Mouse (Mus musculus) retina, postnatal 7 days (tissue): Measurements from ENCODE around the gene Gse1.
A peak's percentile ranks its signal among the peaks of the same experiment; 100 is the strongest.

Experiments used
- DNase-seq: peaks from one replicate; pipeline ENCODE4 v3.0.0-alpha.2; 2012; ENCODE audit warnings: low read depth, low spot score

The Gse1 gene

GRCm38 (mm10) chr8:120568164-120568798 lies 340.0 kb downstream of the Gse1 start:
- no peak for DNase-seq

DNA sequence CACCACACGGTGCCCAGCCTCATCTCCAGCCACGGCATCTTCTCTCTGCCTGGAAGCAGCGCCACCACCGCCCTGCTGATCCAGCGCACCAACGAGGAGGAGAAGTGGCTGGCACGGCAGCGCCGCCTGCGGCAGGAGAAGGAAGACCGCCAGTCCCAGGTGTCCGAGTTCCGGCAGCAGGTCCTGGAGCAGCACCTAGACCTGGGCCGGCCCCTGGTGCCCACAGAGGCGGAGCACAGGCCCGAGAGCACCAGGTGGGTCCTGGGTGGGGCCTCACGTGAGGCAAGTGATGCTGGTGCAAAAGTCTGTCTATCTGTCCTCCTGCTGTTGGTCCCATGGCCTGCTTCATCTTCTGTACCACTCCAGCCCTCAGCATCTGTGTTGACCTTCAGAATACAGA lies 340.9 kb downstream of the Gse1 start:
- DNase-seq, result no peak

GRCm38 (mm10) chr8:120569939-120570715 lies 341.9 kb downstream of the Gse1 start:
- DNase-seq, result peak; percentile 57

DNA sequence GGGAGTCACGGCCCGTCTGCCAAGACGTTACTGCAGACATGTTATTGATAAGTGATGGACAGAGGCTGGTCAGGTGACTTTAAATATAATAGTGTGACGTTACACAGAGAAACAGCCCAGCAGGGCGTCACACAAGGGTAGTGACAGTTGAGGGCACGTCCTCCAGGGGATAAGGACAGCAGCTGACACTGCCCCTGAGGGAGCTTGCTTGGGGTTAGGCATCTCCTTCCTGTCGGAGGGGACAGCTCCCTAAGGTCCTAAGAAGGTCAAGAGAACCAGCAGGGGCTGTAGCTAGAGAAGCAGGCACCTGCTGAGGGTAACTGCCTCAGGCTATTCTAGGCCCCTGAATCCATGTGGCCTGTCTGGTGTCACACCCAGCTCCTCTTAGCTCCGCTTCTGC lies 343.3 kb downstream of the Gse1 start:
- no peak for DNase-seq

DNA sequence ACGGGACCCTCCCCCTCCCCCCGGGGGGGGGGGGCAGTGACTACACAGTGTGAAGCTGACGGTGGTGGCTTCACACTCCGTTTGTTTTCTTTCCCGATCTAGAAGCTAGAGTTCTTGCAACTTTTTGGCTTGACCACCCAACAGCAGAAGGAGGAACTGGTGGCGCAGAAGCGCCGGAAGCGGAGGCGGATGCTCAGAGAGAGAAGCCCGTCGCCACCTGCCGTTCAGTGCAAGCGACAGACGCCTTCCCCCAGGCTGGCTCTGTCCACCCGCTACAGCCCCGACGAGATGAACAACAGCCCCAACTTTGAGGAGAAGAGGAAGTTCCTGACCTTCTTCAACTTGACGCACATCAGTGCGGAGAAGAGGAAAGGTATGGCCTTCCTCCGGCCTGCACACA lies 344.3 kb downstream of the Gse1 start:
- DNase-seq, result no peak

GRCm38 (mm10) chr8:120573866-120574265 lies 345.6 kb downstream of the Gse1 start:
- DNase-seq, result no peak

GRCm38 (mm10) chr8:120574941-120575340 lies 346.7 kb downstream of the Gse1 start:
- DNase-seq, result no peak

DNA sequence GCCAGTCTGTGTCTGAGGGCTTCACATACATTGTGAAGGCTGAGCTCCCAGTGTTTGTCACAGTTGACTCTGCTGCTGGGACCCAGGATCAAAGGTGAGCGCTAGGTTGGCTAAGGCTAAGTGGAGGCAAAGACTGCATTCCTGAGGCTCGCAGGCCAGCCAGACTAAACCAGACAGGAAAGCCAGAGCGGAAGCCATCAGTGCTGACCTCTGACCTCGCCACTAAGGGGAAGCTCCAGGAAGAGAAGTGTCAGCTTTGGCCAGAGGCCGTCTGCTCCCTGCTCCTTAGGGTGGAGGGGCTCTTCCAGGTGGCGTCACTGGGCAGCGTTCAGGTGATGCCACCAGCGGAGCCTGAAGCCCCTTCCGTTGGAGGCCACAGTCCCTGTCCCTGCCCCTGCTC lies 347.5 kb downstream of the Gse1 start:
- no peak for DNase-seq

- DNase-seq, result no peak
These were observed 349.6 kb downstream of the Gse1 start for GRCm38 (mm10) chr8:120577821-120578220.

DNA sequence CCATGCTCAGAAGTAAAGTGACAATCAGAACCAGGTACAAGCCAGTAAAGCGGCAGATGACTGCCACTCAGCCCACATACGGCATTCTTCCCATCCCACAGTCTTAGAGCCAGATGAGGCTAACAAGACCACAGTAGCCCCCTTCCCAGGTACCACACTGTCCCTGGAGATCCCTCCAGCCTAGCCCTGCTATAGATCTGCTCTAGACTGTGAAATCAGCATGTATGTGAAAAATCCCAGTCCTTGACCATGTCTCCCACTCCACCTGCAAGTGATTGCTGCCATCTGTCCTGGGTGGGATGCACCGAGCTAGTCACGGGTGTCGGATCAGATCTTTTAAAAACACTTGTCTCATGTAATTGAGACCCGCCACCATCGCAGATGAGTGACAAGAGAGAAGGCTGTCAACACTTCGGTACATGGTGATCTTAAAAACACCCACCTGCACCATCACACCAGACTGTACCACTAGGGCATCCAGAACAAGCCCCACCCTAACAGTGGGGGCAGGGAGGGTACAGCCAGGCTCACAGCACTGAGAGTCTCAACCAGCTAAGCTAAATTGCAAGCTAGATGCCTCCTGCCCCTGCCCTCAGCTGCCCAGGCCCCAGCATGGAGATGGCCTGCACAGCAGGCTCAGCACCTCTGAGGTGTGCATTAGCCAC lies 352.2 kb downstream of the Gse1 start:
- DNase-seq, result no peak

- DNase-seq, result no peak
These were observed 353.1 kb downstream of the Gse1 start for GRCm38 (mm10) chr8:120581329-120581728.

DNA sequence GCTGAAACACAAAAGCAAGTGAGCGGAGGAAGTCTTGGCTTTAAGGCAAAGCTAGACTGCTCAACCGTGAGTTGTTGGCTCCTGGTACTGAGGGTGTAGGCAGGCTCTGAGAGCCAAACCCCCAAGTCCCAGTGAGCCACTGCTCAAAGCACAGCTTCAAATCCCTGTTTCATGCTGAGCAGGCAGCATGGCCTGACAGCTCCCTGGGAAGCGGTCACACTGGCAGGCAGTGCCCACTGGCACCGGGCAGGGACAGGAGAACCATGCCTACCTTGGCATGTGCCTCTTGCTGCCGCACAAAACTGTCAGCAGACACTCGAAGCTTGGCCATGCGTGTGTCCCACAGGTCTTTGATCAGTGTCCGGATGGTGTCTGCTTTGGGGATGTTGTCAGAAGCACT lies 353.6 kb downstream of the Gse1 start:
- no peak for DNase-seq

GRCm38 (mm10) chr8:120585521-120585920 lies 357.3 kb downstream of the Gse1 start:
- no peak for DNase-seq

- DNase-seq, result peak; percentile 97
These were observed 360.9 kb downstream of the Gse1 start, which contains the start of gene Gins2 for GRCm38 (mm10) chr8:120588908-120589771. Gene Gins2, minus strand, starts transcription at chr8:120589304.

DNA sequence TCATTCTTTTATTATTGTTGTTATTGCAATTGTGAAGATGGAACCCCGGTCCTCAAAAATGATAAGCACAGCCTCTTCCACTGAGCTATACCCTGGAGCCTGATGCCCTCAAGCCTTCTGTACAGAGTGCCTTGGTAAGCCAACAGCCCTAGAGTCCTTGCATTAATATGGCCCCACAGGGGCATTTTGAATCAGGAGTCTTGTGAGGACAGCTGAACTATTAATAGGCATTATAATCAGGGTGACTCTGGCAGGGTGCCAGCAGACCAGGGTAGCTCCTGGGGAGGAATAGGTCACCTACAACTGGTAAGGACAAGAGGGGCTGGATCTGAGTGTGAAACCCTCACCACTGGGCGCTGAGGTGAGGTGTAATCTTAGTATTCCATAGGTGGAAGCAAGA lies 361.7 kb downstream of the Gse1 start:
- no peak for DNase-seq

- DNase-seq, result no peak
These were observed 363.5 kb downstream of the Gse1 start for GRCm38 (mm10) chr8:120591587-120592292.

DNA sequence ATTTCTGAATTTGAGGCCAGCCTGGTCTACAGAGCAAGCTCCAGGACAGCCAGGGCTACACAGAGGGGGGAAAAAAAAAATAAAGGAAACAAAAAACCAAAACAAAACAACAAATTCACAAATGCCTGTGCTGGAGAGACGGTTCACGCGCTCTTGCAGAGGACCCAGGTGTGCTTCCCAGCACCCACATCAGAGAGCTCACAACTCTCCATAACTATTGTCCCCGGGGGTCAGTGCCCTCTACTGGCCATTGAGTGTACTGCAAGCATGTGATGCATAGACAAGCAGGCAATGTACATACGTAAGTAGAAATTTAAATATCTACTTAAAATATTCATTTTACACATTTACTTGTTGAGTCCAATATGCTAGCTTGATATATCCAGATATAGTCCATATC lies 366.3 kb downstream of the Gse1 start:
- DNase-seq, result no peak

DNA sequence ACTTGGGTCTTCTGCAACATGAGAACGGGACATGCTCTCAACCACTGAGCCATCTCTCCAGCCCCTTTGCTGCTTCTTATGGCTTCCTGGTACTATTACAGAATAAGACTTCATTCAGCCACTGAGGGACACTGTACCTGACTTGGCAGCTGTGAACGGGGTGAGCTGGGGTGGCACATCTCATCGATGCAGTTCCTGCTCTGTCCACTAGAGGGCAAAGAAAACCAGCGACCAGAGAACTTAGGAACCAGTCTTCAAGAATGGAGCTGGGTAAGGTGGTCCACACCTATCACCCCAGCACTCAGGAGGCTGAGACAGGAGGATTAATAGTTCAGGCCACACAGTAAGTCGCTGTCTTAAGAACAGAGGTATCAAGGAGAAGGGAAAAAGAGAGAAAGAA lies 367.7 kb downstream of the Gse1 start:
- DNase-seq, result peak; percentile 72

- DNase-seq, result no peak
These were observed 370.3 kb downstream of the Gse1 start for GRCm38 (mm10) chr8:120598579-120598978.

GRCm38 (mm10) chr8:120599504-120599903 lies 371.2 kb downstream of the Gse1 start:
- no peak for DNase-seq

- DNase-seq, result no peak
These were observed 374.4 kb downstream of the Gse1 start for GRCm38 (mm10) chr8:120602672-120603071.
